Comparison of ENCODE assay signal across 11 mouse cellular contexts in genomic region chr4:43695249-43695671, GRCm38 (mm10). TPM values are rescaled to one million over a fixed set of nuclear protein-coding genes. Genes with fewer than 3 reads are reported as not detected.
DNase-seq lines count a peak whose midpoint lies in the region; ATAC-seq and TF ChIP-seq lines count a peak whose summit lies in the region.
"Had no signal": no experiment of that assay in that cellular context is flagged by ENCODE, and none has a peak within 500 bp of the region (broad histone marks: within the 10 kb centered on the region; RNA-seq: fewer than 3 reads in every experiment).

No protein-coding gene starts in this region.

- 0 out of 2 replicates have a peak, but pooled peaks cover under 1% of the 10 kb centered on the region for H3K36me3 ChIP-seq in intestine, embryonic 14.5 days (ENCODE audit: control insufficient read depth, insufficient read depth, low read length)
- no peaks in the 10 kb centered on the region for H3K36me3 ChIP-seq in lung, embryonic 14.5 days (ENCODE audit: insufficient read depth)
- H3K36me3 ChIP-seq in midbrain, embryonic 13.5 days: peaks cover 17% of the 10 kb centered on the region

- peak; percentile 74 for DNase-seq in adrenal gland, postnatal 14 days
- DNase-seq in adrenal gland, adult 18-20 months (ENCODE audit: low spot score in 2 of 2): no peak
- peak; percentile 59 for DNase-seq in gastrocnemius, postnatal 10 days
- peak; percentile 57 for DNase-seq in intestine, embryonic 14.5 days (ENCODE audit: low spot score)
- DNase-seq in lung, embryonic 14.5 days: peak; percentile 34
- DNase-seq in left cerebral cortex, adult 8-10 months (ENCODE audit: low spot score in 2 of 2): no peak
- DNase-seq in natural killer cell, adult 2 months (ENCODE audit: low spot score in 2 of 2): no peak

- H3K9ac ChIP-seq in intestine, embryonic 14.5 days (ENCODE audit: low read length): no peak overlapping the region
- H3K9ac ChIP-seq in lung, embryonic 14.5 days: no peak overlapping the region
- no peak overlapping the region for H3K9ac ChIP-seq in midbrain, embryonic 13.5 days (replicated peaks)

- H3K27ac ChIP-seq in intestine, embryonic 14.5 days (ENCODE audit: low read depth): no peak overlapping the region
- no peak overlapping the region for H3K27ac ChIP-seq in lung, embryonic 14.5 days (ENCODE audit: low read depth)
- no peak overlapping the region for H3K27ac ChIP-seq in midbrain, embryonic 13.5 days

- H3K27me3 ChIP-seq in intestine, embryonic 14.5 days (replicated peaks; ENCODE audit: control insufficient read depth, insufficient read depth, low read length): no peaks in the 10 kb centered on the region
- H3K27me3 ChIP-seq in lung, embryonic 14.5 days (ENCODE audit: insufficient read depth, low read length): no peaks in the 10 kb centered on the region
- no peaks in the 10 kb centered on the region for H3K27me3 ChIP-seq in midbrain, embryonic 13.5 days

- no peaks in the 10 kb centered on the region for H3K4me1 ChIP-seq in intestine, embryonic 14.5 days (replicated peaks; ENCODE audit: control insufficient read depth, insufficient read depth, low read length)
- H3K4me1 ChIP-seq in lung, embryonic 14.5 days (ENCODE audit: insufficient read depth): no peaks in the 10 kb centered on the region
- H3K4me1 ChIP-seq in midbrain, embryonic 13.5 days (replicated peaks): no peaks in the 10 kb centered on the region

- H3K4me3 ChIP-seq in intestine, embryonic 14.5 days (ENCODE audit: low read depth, low read length): no peak overlapping the region
- H3K4me3 ChIP-seq in lung, embryonic 14.5 days (ENCODE audit: low read depth, low read length): no peak overlapping the region
- no peak overlapping the region for H3K4me3 ChIP-seq in midbrain, embryonic 13.5 days (replicated peaks)

- no peaks in the 10 kb centered on the region for H3K9me3 ChIP-seq in intestine, embryonic 14.5 days (ENCODE audit: control insufficient read depth, low read length)
- no peaks in the 10 kb centered on the region for H3K9me3 ChIP-seq in lung, embryonic 14.5 days (ENCODE audit: low read depth, low read length)
- H3K9me3 ChIP-seq in midbrain, embryonic 13.5 days: no peaks in the 10 kb centered on the region

- TF ChIP-seq CTCF in lung, embryonic 14.5 days (IDR thresholded peaks at IDR 0.05; ENCODE audit: low read depth): no peak

- ATAC-seq in intestine, embryonic 14.5 days (replicated peaks; ENCODE audit: low FRiP score, low TSS enrichment, low read depth): no peak
- ATAC-seq in lung, embryonic 14.5 days (ENCODE audit: insufficient read depth): peak; percentile 73
- no peak for ATAC-seq in midbrain, embryonic 13.5 days

- H3K4me2 ChIP-seq in intestine, embryonic 14.5 days (ENCODE audit: low read length): no peak overlapping the region
- H3K4me2 ChIP-seq in lung, embryonic 14.5 days: no peak overlapping the region
- no peak overlapping the region for H3K4me2 ChIP-seq in midbrain, embryonic 13.5 days (replicated peaks)

- WGBS in intestine, embryonic 14.5 days: 24% methylated on average over 9 of the region's 9 CpGs
- WGBS in lung, embryonic 14.5 days: 21% methylated on average over 9 of the region's 9 CpGs
- 32% methylated on average over 9 of the region's 9 CpGs for WGBS in midbrain, embryonic 13.5 days

RNA-seq across cellular contexts. Expression of gene Olfr70, which starts 5.3 kb away (rescaled TPM):
- total RNA-seq in adrenal gland, postnatal 14 days (2021): not detected in 2 replicates
- total RNA-seq in adrenal gland, adult 18-20 months (2021): not detected
- total RNA-seq in gastrocnemius, postnatal 10 days (2021): not detected
- not detected in 2 replicates for polyA plus RNA-seq in intestine, embryonic 14.5 days (2014; fragmentation: Nextera tagmentation; extraction: Ambion mirVana)
- not detected in 2 replicates for polyA plus RNA-seq in lung, embryonic 14.5 days (2014; fragmentation: Nextera tagmentation; extraction: Ambion mirVana)
- not detected for total RNA-seq in left cerebral cortex, adult 8-10 months (2022)
- polyA plus RNA-seq in midbrain, embryonic 13.5 days (2015; fragmentation: Nextera tagmentation; extraction: Ambion mirVana): 0.08 TPM in 1 of 2 replicates, not detected in the other
- total RNA-seq: adrenal gland, postnatal 36 days; left cerebral cortex, postnatal 25 days had no signal
- polyA plus RNA-seq: neural tube, embryonic 11.5 days had no signal

RNA-seq across cellular contexts. Expression of gene Olfr71, which starts 14.8 kb away (rescaled TPM):
- not detected in 2 replicates for total RNA-seq in adrenal gland, postnatal 14 days (2021)
- not detected for total RNA-seq in adrenal gland, adult 18-20 months (2021)
- total RNA-seq in gastrocnemius, postnatal 10 days (2021): not detected
- polyA plus RNA-seq in intestine, embryonic 14.5 days (2014; fragmentation: Nextera tagmentation; extraction: Ambion mirVana): not detected in 2 replicates
- polyA plus RNA-seq in lung, embryonic 14.5 days (2014; fragmentation: Nextera tagmentation; extraction: Ambion mirVana): not detected in 2 replicates
- not detected for total RNA-seq in left cerebral cortex, adult 8-10 months (2022)
- polyA plus RNA-seq in midbrain, embryonic 13.5 days (2015; fragmentation: Nextera tagmentation; extraction: Ambion mirVana): 0.08 and 0.10 TPM in 2 replicates
- total RNA-seq: adrenal gland, postnatal 36 days; left cerebral cortex, postnatal 25 days had no signal
- polyA plus RNA-seq: neural tube, embryonic 11.5 days had no signal

RNA-seq across cellular contexts. Expression of gene Fam221b, which starts 26.3 kb away (rescaled TPM):
- 0.30 TPM in 1 of 2 replicates, not detected in the other for total RNA-seq in adrenal gland, postnatal 14 days (2021)
- under 1 TPM; 0.19 to 0.40 TPM for total RNA-seq in adrenal gland, adult 18-20 months (2021)
- under 1 TPM; 0.18 to 0.26 TPM for total RNA-seq in gastrocnemius, postnatal 10 days (2021)
- polyA plus RNA-seq in intestine, embryonic 14.5 days (2014; fragmentation: Nextera tagmentation; extraction: Ambion mirVana): 2.9 and 3.9 TPM in 2 replicates
- 3.2 and 3.4 TPM in 2 replicates for polyA plus RNA-seq in lung, embryonic 14.5 days (2014; fragmentation: Nextera tagmentation; extraction: Ambion mirVana)
- 1 to 10 TPM; 1.2 to 2.0 (median 1.6) TPM for total RNA-seq in left cerebral cortex, adult 8-10 months (2022)
- polyA plus RNA-seq in midbrain, embryonic 13.5 days (2015; fragmentation: Nextera tagmentation; extraction: Ambion mirVana): 1.8 and 2.4 TPM in 2 replicates

RNA-seq across cellular contexts. Expression of gene Tmem8b, which starts 26.5 kb away (rescaled TPM):
- total RNA-seq in adrenal gland, postnatal 14 days (2021): 7.2 and 9.9 TPM in 2 replicates
- total RNA-seq in adrenal gland, adult 18-20 months (2021): 1 to 10 TPM; 5.2 to 7.5 TPM
- 10 to 100 TPM in 1 of 2 experiments, 1 to 10 TPM in 1; 9.1 to 10.8 TPM for total RNA-seq in gastrocnemius, postnatal 10 days (2021)
- polyA plus RNA-seq in intestine, embryonic 14.5 days (2014; fragmentation: Nextera tagmentation; extraction: Ambion mirVana): 4.2 TPM in 2 replicates
- 2.8 and 3.5 TPM in 2 replicates for polyA plus RNA-seq in lung, embryonic 14.5 days (2014; fragmentation: Nextera tagmentation; extraction: Ambion mirVana)
- 10 to 100 TPM; 56.5 to 59.6 (median 57.4) TPM for total RNA-seq in left cerebral cortex, adult 8-10 months (2022)
- 16.3 and 17.1 TPM in 2 replicates for polyA plus RNA-seq in midbrain, embryonic 13.5 days (2015; fragmentation: Nextera tagmentation; extraction: Ambion mirVana)

RNA-seq across cellular contexts. Expression of gene Hrct1, which starts 31.7 kb away (rescaled TPM):
- total RNA-seq in adrenal gland, postnatal 14 days (2021): 4.4 and 6.2 TPM in 2 replicates
- 1 to 10 TPM; 2.4 to 6.4 TPM for total RNA-seq in adrenal gland, adult 18-20 months (2021)
- total RNA-seq in gastrocnemius, postnatal 10 days (2021): 1 to 10 TPM; 2.3 to 3.1 TPM
- polyA plus RNA-seq in intestine, embryonic 14.5 days (2014; fragmentation: Nextera tagmentation; extraction: Ambion mirVana): 0.61 and 0.85 TPM in 2 replicates
- polyA plus RNA-seq in lung, embryonic 14.5 days (2014; fragmentation: Nextera tagmentation; extraction: Ambion mirVana): 0.58 and 0.93 TPM in 2 replicates
- under 1 TPM; 0.60 to 0.91 (median 0.75) TPM for total RNA-seq in left cerebral cortex, adult 8-10 months (2022)
- 0.13 and 0.35 TPM in 2 replicates for polyA plus RNA-seq in midbrain, embryonic 13.5 days (2015; fragmentation: Nextera tagmentation; extraction: Ambion mirVana)
- polyA plus RNA-seq: neural tube, embryonic 11.5 days had no signal

Comparison
In these comparisons a context has a peak if more than half of its experiments do, and no peak if none do; other contexts are left out.
1. DNase-seq: peak in adrenal gland, postnatal 14 days (single experiment), gastrocnemius, postnatal 10 days (single experiment), intestine, embryonic 14.5 days (single experiment) and lung, embryonic 14.5 days (single experiment); none in adrenal gland, adult 18-20 months (0 of 2), left cerebral cortex, adult 8-10 months (0 of 2) and natural killer cell, adult 2 months (0 of 2).